Mouse (Mus musculus): Measurements from ENCODE around the gene Tmem101. TPM values are rescaled to one million over a fixed set of nuclear protein-coding genes. Genes with fewer than 3 reads are reported as not detected.
"Not testable (repeated sequence)": the region's sequence is repeated elsewhere in the genome, so short reads cannot be mapped to it uniquely, and the experiment has no call there.

The Tmem101 gene
- polyA plus RNA-seq, 1 experiment from 2014 or later = 33.2 TPM

GRCm38 (mm10) chr11:102167539-102167938 is 11.3 kb upstream of the Tmem101 start:
- ATAC-seq (ENCODE audit: low FRiP score) (no peak), DNase-seq (ENCODE audit: low spot score) (no peak)
- peaks cover 12% of the 10 kb centered on the region; the same call in 1 of the 2 replicates for H3K36me3 ChIP-seq (ENCODE audit: control insufficient read depth, insufficient read depth, low read length)
- no peak overlapping the region for H3K9ac ChIP-seq (ENCODE audit: low read depth, low read length)
- H3K27ac ChIP-seq (ENCODE audit: low read depth, low read length) = no peak overlapping the region
- H3K4me3 ChIP-seq (ENCODE audit: low read depth, low read length) = no peak overlapping the region
- no peak overlapping the region for H3K4me2 ChIP-seq (replicated peaks; ENCODE audit: low read depth, low read length)
- 95% methylated on average over 5 of the region's 5 CpGs for WGBS
- H3K4me1 ChIP-seq (replicated peaks; ENCODE audit: control insufficient read depth, insufficient read depth, low read length) = no peaks in the 10 kb centered on the region
- no peaks in the 10 kb centered on the region for H3K9me3 ChIP-seq (ENCODE audit: control insufficient read depth, low read length)
- no peaks in the 10 kb centered on the region for H3K27me3 ChIP-seq (ENCODE audit: control insufficient read depth, insufficient read depth, low read length)

GRCm38 (mm10) chr11:102165971-102166722 is 9.9 kb upstream of the Tmem101 start:
- 79% methylated on average over 6 of the region's 6 CpGs for WGBS
- no peaks in the 10 kb centered on the region for H3K9me3 ChIP-seq (ENCODE audit: control insufficient read depth, low read length)
- H3K4me2 ChIP-seq (replicated peaks; ENCODE audit: low read depth, low read length) = no peak overlapping the region
- H3K27me3 ChIP-seq (ENCODE audit: control insufficient read depth, insufficient read depth, low read length) = no peaks in the 10 kb centered on the region
- DNase-seq (ENCODE audit: low spot score) (no peak), ATAC-seq (ENCODE audit: low FRiP score) (no peak)
- peaks cover 12% of the 10 kb centered on the region; the same call in 1 of the 2 replicates for H3K36me3 ChIP-seq (ENCODE audit: control insufficient read depth, insufficient read depth, low read length)
- H3K9ac ChIP-seq (ENCODE audit: low read depth, low read length) = no peak overlapping the region
- H3K4me3 ChIP-seq (ENCODE audit: low read depth, low read length) = no peak overlapping the region
- no peaks in the 10 kb centered on the region for H3K4me1 ChIP-seq (replicated peaks; ENCODE audit: control insufficient read depth, insufficient read depth, low read length)
- H3K27ac ChIP-seq (ENCODE audit: low read depth, low read length) = no peak overlapping the region

GRCm38 (mm10) chr11:102159781-102160180 is 3.6 kb upstream of the Tmem101 start:
- Histone ChIP-seq H3K27ac (ENCODE audit: low read depth, low read length) (no peak overlapping the region), H3K9ac (ENCODE audit: low read depth, low read length) (no peak overlapping the region), H3K4me3 (ENCODE audit: low read depth, low read length) (no peak overlapping the region), H3K4me1 (replicated peaks; ENCODE audit: control insufficient read depth, insufficient read depth, low read length) (no peaks in the 10 kb centered on the region), H3K36me3 (ENCODE audit: control insufficient read depth, insufficient read depth, low read length) (0 out of 2 replicates have a peak, but pooled peaks cover 2% of the 10 kb centered on the region), H3K4me2 (replicated peaks; ENCODE audit: low read depth, low read length) (no peak overlapping the region), H3K9me3 (ENCODE audit: control insufficient read depth, low read length) (no peaks in the 10 kb centered on the region), H3K27me3 (ENCODE audit: control insufficient read depth, insufficient read depth, low read length) (no peaks in the 10 kb centered on the region)
- 81% methylated on average over 5 of the region's 5 CpGs for WGBS
- no peak for ATAC-seq (ENCODE audit: low FRiP score)
- DNase-seq (ENCODE audit: low spot score) = no peak

GRCm38 (mm10) chr11:102158024-102158423 is 1.8 kb upstream of the Tmem101 start:
- H3K27me3 ChIP-seq (ENCODE audit: control insufficient read depth, insufficient read depth, low read length); ATAC-seq (ENCODE audit: low FRiP score); H3K9ac ChIP-seq (ENCODE audit: low read depth, low read length); H3K9me3 ChIP-seq (ENCODE audit: control insufficient read depth, low read length); H3K4me2 ChIP-seq (replicated peaks; ENCODE audit: low read depth, low read length); H3K27ac ChIP-seq (ENCODE audit: low read depth, low read length); H3K36me3 ChIP-seq (ENCODE audit: control insufficient read depth, insufficient read depth, low read length); DNase-seq (ENCODE audit: low spot score); H3K4me1 ChIP-seq (replicated peaks; ENCODE audit: control insufficient read depth, insufficient read depth, low read length); H3K4me3 ChIP-seq (ENCODE audit: low read depth, low read length): not testable (repeated sequence)
- WGBS = 86% methylated on average over 2 of the region's 2 CpGs

- no peaks in the 10 kb centered on the region for H3K27me3 ChIP-seq (ENCODE audit: control insufficient read depth, insufficient read depth, low read length)
- H3K36me3 ChIP-seq (ENCODE audit: control insufficient read depth, insufficient read depth, low read length) = no peaks in the 10 kb centered on the region
- ATAC-seq (ENCODE audit: low FRiP score) (no peak; the same call in 1 of the 2 replicates), DNase-seq (ENCODE audit: low spot score) (no peak)
- no peak overlapping the region for H3K4me3 ChIP-seq (ENCODE audit: low read depth, low read length)
- H3K27ac ChIP-seq (ENCODE audit: low read depth, low read length) = no peak overlapping the region
- H3K9me3 ChIP-seq (ENCODE audit: control insufficient read depth, low read length) = no peaks in the 10 kb centered on the region
- H3K9ac ChIP-seq (ENCODE audit: low read depth, low read length) = no peak overlapping the region
- no peak overlapping the region for H3K4me2 ChIP-seq (replicated peaks; ENCODE audit: low read depth, low read length)
- H3K4me1 ChIP-seq (replicated peaks; ENCODE audit: control insufficient read depth, insufficient read depth, low read length) = no peaks in the 10 kb centered on the region
- WGBS = 8% methylated on average over 1 of the region's 1 CpGs
Measured at GRCm38 (mm10) chr11:102156786-102157089, 534 bp upstream of the Tmem101 start.

GRCm38 (mm10) chr11:102147213-102147989 is 8.8 kb downstream of the Tmem101 start:
- H3K9ac ChIP-seq (ENCODE audit: low read depth, low read length) = no peak overlapping the region
- no peak overlapping the region for H3K4me2 ChIP-seq (replicated peaks; ENCODE audit: low read depth, low read length)
- H3K36me3 ChIP-seq (ENCODE audit: control insufficient read depth, insufficient read depth, low read length) = no peaks in the 10 kb centered on the region
- ATAC-seq (ENCODE audit: low FRiP score) (no peak), DNase-seq (ENCODE audit: low spot score) (peak; percentile 34)
- no peaks in the 10 kb centered on the region for H3K9me3 ChIP-seq (ENCODE audit: control insufficient read depth, low read length)
- H3K4me1 ChIP-seq (replicated peaks; ENCODE audit: control insufficient read depth, insufficient read depth, low read length) = peaks cover 7% of the 10 kb centered on the region; the same call in 1 of the 2 replicates
- no peak overlapping the region for H3K27ac ChIP-seq (ENCODE audit: low read depth, low read length)
- peaks cover 54% of the 10 kb centered on the region for H3K27me3 ChIP-seq (ENCODE audit: control insufficient read depth, insufficient read depth, low read length)
- no peak overlapping the region for H3K4me3 ChIP-seq (ENCODE audit: low read depth, low read length)
- 13% methylated on average over 34 of the region's 34 CpGs for WGBS

- H3K36me3 ChIP-seq (ENCODE audit: control insufficient read depth, insufficient read depth, low read length) = no peaks in the 10 kb centered on the region
- no peak overlapping the region for H3K4me3 ChIP-seq (ENCODE audit: low read depth, low read length)
- H3K9me3 ChIP-seq (ENCODE audit: control insufficient read depth, low read length) = no peaks in the 10 kb centered on the region
- WGBS = 11% methylated on average over 17 of the region's 17 CpGs
- no peak overlapping the region for H3K9ac ChIP-seq (ENCODE audit: low read depth, low read length)
- DNase-seq (ENCODE audit: low spot score) (peak; percentile 28), ATAC-seq (ENCODE audit: low FRiP score) (no peak)
- no peak overlapping the region for H3K27ac ChIP-seq (ENCODE audit: low read depth, low read length)
- peaks cover 7% of the 10 kb centered on the region; the same call in 1 of the 2 replicates for H3K4me1 ChIP-seq (replicated peaks; ENCODE audit: control insufficient read depth, insufficient read depth, low read length)
- peaks cover 54% of the 10 kb centered on the region for H3K27me3 ChIP-seq (ENCODE audit: control insufficient read depth, insufficient read depth, low read length)
- H3K4me2 ChIP-seq (replicated peaks; ENCODE audit: low read depth, low read length) = no peak overlapping the region
Measured at GRCm38 (mm10) chr11:102146531-102146930, 9.7 kb downstream of the Tmem101 start.

GRCm38 (mm10) chr11:102146005-102146404 is 10.2 kb downstream of the Tmem101 start:
- Histone ChIP-seq H3K27me3 (ENCODE audit: control insufficient read depth, insufficient read depth, low read length) (peaks cover 54% of the 10 kb centered on the region), H3K4me2 (replicated peaks; ENCODE audit: low read depth, low read length) (peak overlapping the region; percentile 29), H3K4me3 (ENCODE audit: low read depth, low read length) (peak overlapping the region; percentile 20; the same call in 1 of the 2 replicates), H3K9ac (ENCODE audit: low read depth, low read length) (no peak overlapping the region), H3K4me1 (replicated peaks; ENCODE audit: control insufficient read depth, insufficient read depth, low read length) (peaks cover 7% of the 10 kb centered on the region; the same call in 1 of the 2 replicates), H3K9me3 (ENCODE audit: control insufficient read depth, low read length) (no peaks in the 10 kb centered on the region), H3K27ac (ENCODE audit: low read depth, low read length) (no peak overlapping the region), H3K36me3 (ENCODE audit: control insufficient read depth, insufficient read depth, low read length) (no peaks in the 10 kb centered on the region)
- no peak for ATAC-seq (ENCODE audit: low FRiP score)
- 5% methylated on average over 16 of the region's 16 CpGs for WGBS
- peak; percentile 46 for DNase-seq (ENCODE audit: low spot score)
